Comparison of ENCODE assay signal across 7 mouse cellular contexts in the genomic region with DNA sequence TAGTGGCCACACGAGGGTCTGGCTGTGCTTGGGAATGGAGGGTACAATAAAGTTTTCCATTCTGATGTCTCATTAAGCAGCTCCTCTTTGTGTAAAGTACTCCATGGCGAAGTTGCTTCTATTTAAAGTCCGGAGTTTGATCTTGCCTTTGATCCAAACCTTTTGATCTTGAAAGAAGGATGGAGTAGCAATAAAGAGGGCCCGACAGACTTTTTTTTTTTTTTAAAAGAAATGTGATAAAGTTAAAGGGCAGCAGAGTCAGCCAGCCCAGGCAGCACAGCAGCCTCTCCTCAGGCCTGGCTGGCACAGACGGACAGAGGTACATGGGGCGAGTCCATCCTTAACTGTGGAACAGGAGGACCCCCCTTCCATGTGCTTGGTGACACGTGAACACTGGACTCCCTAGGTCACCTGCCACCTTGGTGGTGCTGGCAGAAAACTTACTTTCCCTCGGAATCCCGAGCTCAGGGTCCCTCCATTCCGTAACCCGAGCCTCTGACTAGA.
DNase-seq lines count a peak whose midpoint lies in the region; ATAC-seq and TF ChIP-seq lines count a peak whose summit lies in the region.

No protein-coding gene starts in this region.

- TF ChIP-seq EP300 in lung, postnatal 0 days (IDR thresholded peaks at IDR 0.05) = no peak

- peak; percentile 36 for DNase-seq in lung, postnatal 0 days (ENCODE audit: low spot score)
- no peak for DNase-seq in lung, postnatal 10 days
- DNase-seq in embryonic facial prominence, embryonic 10.5 days (ENCODE audit: low spot score) = no peak
- DNase-seq in layer of hippocampus, adult 18-20 months (ENCODE audit: low spot score in 2 of 2) = no peak
- DNase-seq in left cerebral cortex, adult 8-10 months (ENCODE audit: low spot score in 2 of 2) = no peak

- H3K27ac ChIP-seq in lung, postnatal 0 days (ENCODE audit: low read length) = peak overlapping the region; percentile 91
- peak overlapping the region; percentile 93 for H3K27ac ChIP-seq in embryonic facial prominence, embryonic 10.5 days (replicated peaks)
- peak overlapping the region; percentile 70; the same call in 1 of the 2 replicates for H3K27ac ChIP-seq in hindbrain, embryonic 12.5 days
- peak overlapping the region; percentile 44 for H3K27ac ChIP-seq in midbrain, embryonic 12.5 days (replicated peaks)

- H3K4me3 ChIP-seq in lung, postnatal 0 days (ENCODE audit: low read depth, low read length) = peak overlapping the region; percentile 62
- H3K4me3 ChIP-seq in embryonic facial prominence, embryonic 10.5 days = peak overlapping the region; percentile 83
- H3K4me3 ChIP-seq in hindbrain, embryonic 12.5 days = peak overlapping the region; percentile 60
- peak overlapping the region; percentile 60 for H3K4me3 ChIP-seq in midbrain, embryonic 12.5 days

- ATAC-seq in lung, postnatal 0 days = peak; percentile 15
- ATAC-seq in hindbrain, embryonic 12.5 days (ENCODE audit: low FRiP score) = peak; percentile 76
- ATAC-seq in midbrain, embryonic 12.5 days (ENCODE audit: low FRiP score, low read depth) = peak; percentile 77

- peaks cover 24% of the 10 kb centered on the region; the same call in 1 of the 2 replicates for H3K4me1 ChIP-seq in lung, postnatal 0 days (ENCODE audit: insufficient read depth, low read depth, low read length)
- peaks cover 66% of the 10 kb centered on the region for H3K4me1 ChIP-seq in embryonic facial prominence, embryonic 10.5 days
- H3K4me1 ChIP-seq in hindbrain, embryonic 12.5 days = peaks cover 21% of the 10 kb centered on the region
- H3K4me1 ChIP-seq in midbrain, embryonic 12.5 days = peaks cover 36% of the 10 kb centered on the region

- WGBS in lung, postnatal 0 days = 11% methylated on average over 11 of the region's 11 CpGs
- 5% methylated on average over 11 of the region's 11 CpGs for WGBS in embryonic facial prominence, embryonic 10.5 days
- 5% methylated on average over 11 of the region's 11 CpGs for WGBS in hindbrain, embryonic 12.5 days
- WGBS in midbrain, embryonic 12.5 days = 2% methylated on average over 11 of the region's 11 CpGs

- H3K4me2 ChIP-seq in lung, postnatal 0 days (replicated peaks; ENCODE audit: low read depth, low read length) = peak overlapping the region; percentile 60
- peak overlapping the region; percentile 74 for H3K4me2 ChIP-seq in hindbrain, embryonic 12.5 days (replicated peaks)
- peak overlapping the region; percentile 77 for H3K4me2 ChIP-seq in midbrain, embryonic 12.5 days (replicated peaks)

- TF ChIP-seq CTCF in lung, postnatal 0 days (IDR thresholded peaks at IDR 0.05) = no peak

- H3K9ac ChIP-seq in lung, postnatal 0 days (replicated peaks; ENCODE audit: low read depth) = peak overlapping the region; percentile 66
- peak overlapping the region; percentile 79 for H3K9ac ChIP-seq in hindbrain, embryonic 12.5 days
- H3K9ac ChIP-seq in midbrain, embryonic 12.5 days (replicated peaks) = peak overlapping the region; percentile 67

- no peaks in the 10 kb centered on the region for H3K9me3 ChIP-seq in lung, postnatal 0 days (ENCODE audit: low read length)
- H3K9me3 ChIP-seq in embryonic facial prominence, embryonic 10.5 days = no peaks in the 10 kb centered on the region
- no peaks in the 10 kb centered on the region for H3K9me3 ChIP-seq in hindbrain, embryonic 12.5 days (replicated peaks)
- H3K9me3 ChIP-seq in midbrain, embryonic 12.5 days = no peaks in the 10 kb centered on the region

- H3K27me3 ChIP-seq in lung, postnatal 0 days (replicated peaks; ENCODE audit: insufficient read depth, low read length) = no peaks in the 10 kb centered on the region
- H3K27me3 ChIP-seq in embryonic facial prominence, embryonic 10.5 days (replicated peaks; ENCODE audit: low read depth, poor library complexity, severe bottlenecking) = 0 out of 2 replicates have a peak, but pooled peaks cover 3% of the 10 kb centered on the region
- H3K27me3 ChIP-seq in hindbrain, embryonic 12.5 days = peaks cover 2% of the 10 kb centered on the region; the same call in 1 of the 2 replicates
- peaks cover 4% of the 10 kb centered on the region; the same call in 1 of the 2 replicates for H3K27me3 ChIP-seq in midbrain, embryonic 12.5 days

- H3K36me3 ChIP-seq in lung, postnatal 0 days (ENCODE audit: insufficient read depth, low read length) = no peaks in the 10 kb centered on the region
- peaks cover 16% of the 10 kb centered on the region for H3K36me3 ChIP-seq in embryonic facial prominence, embryonic 10.5 days (replicated peaks)
- H3K36me3 ChIP-seq in hindbrain, embryonic 12.5 days = 0 out of 2 replicates have a peak, but pooled peaks cover 2% of the 10 kb centered on the region
- H3K36me3 ChIP-seq in midbrain, embryonic 12.5 days = no peaks in the 10 kb centered on the region

Comparison
In these comparisons a context has a peak if more than half of its experiments do, and no peak if none do; other contexts are left out.
1. ATAC-seq: peak in every context shown above with its lines; median percentile 77 in midbrain, embryonic 12.5 days; 76 in hindbrain, embryonic 12.5 days; 15 in lung, postnatal 0 days.